Mouse (Mus musculus) liver, adult 2 months (tissue): ENCODE results near the gene Tmed11.

Source experiments
- CTCF ChIP-seq: fragments of 200-500 bp; IDR thresholded peaks from 2 replicates; pipeline ENCODE4 v1.5.1; 2011; ENCODE audit warnings: low read depth, low read length, control low read depth
- POLR2A ChIP-seq: fragments of 200-500 bp; IDR thresholded peaks from 2 replicates; pipeline ENCODE4 v1.6.1; 2011; ENCODE audit warnings: low read length, control low read depth; ENCODE audit not compliant: insufficient read depth; ENCODE audit errors: extremely low read depth

GRCm38 (mm10) chr5:108760002-108760401 is 35.2 kb downstream of the Tmed11 start:
- no peak for TF ChIP-seq CTCF
- no peak for TF ChIP-seq POLR2A
